Mouse (Mus musculus): Measurements from ENCODE around the gene Hint1. TPM values are rescaled to one million over a fixed set of nuclear protein-coding genes. Genes with fewer than 3 reads are reported as not detected.
A peak's percentile ranks its signal among the peaks of the same experiment; 100 is the strongest.

Hint1 gene
- polyA plus RNA-seq (2012; rRNA removed) = 322 and 336 TPM in 2 replicates

DNA sequence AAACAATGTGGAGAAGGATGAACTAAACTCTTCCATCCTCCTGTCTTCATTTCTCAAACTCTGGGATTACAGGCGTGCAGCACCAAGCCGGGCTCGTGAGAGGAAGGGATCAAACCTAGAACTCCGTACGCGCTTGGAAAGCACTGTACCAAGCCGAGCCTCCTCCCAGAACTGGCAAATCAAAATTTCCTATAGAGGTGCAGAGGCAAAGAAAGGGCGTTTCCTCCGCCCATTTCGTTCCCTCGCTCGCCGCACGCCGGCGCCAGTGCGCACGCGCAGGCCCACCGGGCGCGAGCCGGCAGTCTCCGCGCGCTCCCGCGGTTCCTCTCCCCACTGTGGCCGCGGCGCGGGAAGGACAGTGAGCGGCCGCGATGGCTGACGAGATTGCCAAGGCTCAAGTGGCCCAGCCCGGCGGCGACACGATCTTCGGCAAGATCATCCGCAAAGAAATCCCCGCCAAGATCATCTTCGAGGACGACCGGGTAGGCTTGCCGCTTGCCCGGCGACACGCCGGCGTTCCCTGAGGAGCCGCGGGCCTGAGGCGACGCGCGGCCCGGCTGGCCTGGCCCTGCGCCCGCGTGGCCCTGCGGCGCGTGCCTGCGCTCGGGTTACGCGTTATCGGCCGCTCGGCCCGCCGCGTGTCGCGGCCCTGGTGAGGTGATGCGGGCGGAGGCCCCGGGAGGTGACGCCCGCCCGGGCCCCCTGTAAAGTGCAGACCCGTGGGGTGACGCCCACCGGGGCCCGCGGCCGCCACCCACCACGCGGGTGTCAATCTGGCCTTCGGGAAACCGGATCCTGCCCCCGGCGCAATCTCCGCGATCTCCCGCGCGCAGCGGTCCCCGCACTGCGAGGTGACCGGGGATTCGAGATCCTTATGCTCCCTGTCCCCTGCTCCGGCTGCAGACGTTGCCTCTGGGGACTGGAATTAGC, at the start of gene Hint1:
Hint1 (plus strand) TSS at position 265 of the 930 bp plus-strand sequence.
- H3K4me3 ChIP-seq (ENCODE audit: control insufficient read depth, insufficient read depth, low read length) = peak within 1 kb of the TSS; percentile 74
- peaks cover 13% of the 10 kb centered on the region for H3K36me3 ChIP-seq (ENCODE audit: control insufficient read depth, insufficient read depth, low read length)
- H3K4me1 ChIP-seq (replicated peaks; ENCODE audit: control insufficient read depth, insufficient read depth, low read length) = peaks cover 6% of the 10 kb centered on the region
- H3K27me3 ChIP-seq (ENCODE audit: control insufficient read depth, insufficient read depth, low read length) = no peaks in the 10 kb centered on the region
- H3K27ac ChIP-seq (ENCODE audit: control insufficient read depth, insufficient read depth, low read length) = no peak within 1 kb of the TSS
- DNase-seq = peak; percentile 94
- TF ChIP-seq POLR2A (IDR thresholded peaks at IDR 0.05; ENCODE audit: control insufficient read depth, extremely low read depth, insufficient read depth, low read length, poor library complexity) (peak; percentile 79; the same call in 1 of the 2 replicates), CTCF (IDR thresholded peaks at IDR 0.05; ENCODE audit: borderline replicate concordance, control insufficient read depth, extremely low read depth, insufficient read depth, low read length, poor library complexity) (peak; percentile 54; the same call in 1 of the 2 replicates)
- under 1% methylated on average over 107 of the region's 107 CpGs for WGBS

- Histone ChIP-seq H3K4me3 (ENCODE audit: control insufficient read depth, insufficient read depth, low read length) (no peak overlapping the region), H3K27ac (ENCODE audit: control insufficient read depth, insufficient read depth, low read length) (no peak overlapping the region), H3K4me1 (replicated peaks; ENCODE audit: control insufficient read depth, insufficient read depth, low read length) (0 out of 2 replicates have a peak, but pooled peaks cover 3% of the 10 kb centered on the region), H3K36me3 (ENCODE audit: control insufficient read depth, insufficient read depth, low read length) (no peaks in the 10 kb centered on the region), H3K27me3 (ENCODE audit: control insufficient read depth, insufficient read depth, low read length) (no peaks in the 10 kb centered on the region)
- WGBS = 93% methylated on average over 4 of the region's 4 CpGs
- DNase-seq = no peak
- no peak for TF ChIP-seq CTCF (IDR thresholded peaks at IDR 0.05; ENCODE audit: borderline replicate concordance, control insufficient read depth, extremely low read depth, insufficient read depth, low read length, poor library complexity)
Measured at GRCm38 (mm10) chr11:54817449-54817848, 48.7 kb upstream of the Hint1 start.

- Histone ChIP-seq H3K27me3 (ENCODE audit: control insufficient read depth, insufficient read depth, low read length) (no peaks in the 10 kb centered on the region), H3K36me3 (ENCODE audit: control insufficient read depth, insufficient read depth, low read length) (no peaks in the 10 kb centered on the region), H3K27ac (ENCODE audit: control insufficient read depth, insufficient read depth, low read length) (no peak overlapping the region), H3K4me1 (replicated peaks; ENCODE audit: control insufficient read depth, insufficient read depth, low read length) (no peaks in the 10 kb centered on the region), H3K4me3 (ENCODE audit: control insufficient read depth, insufficient read depth, low read length) (no peak overlapping the region)
- TF ChIP-seq CTCF (IDR thresholded peaks at IDR 0.05; ENCODE audit: borderline replicate concordance, control insufficient read depth, extremely low read depth, insufficient read depth, low read length, poor library complexity) (no peak), POLR2A (IDR thresholded peaks at IDR 0.05; ENCODE audit: control insufficient read depth, extremely low read depth, insufficient read depth, low read length, poor library complexity) (no peak)
- 88% methylated on average over 7 of the region's 7 CpGs for WGBS
- DNase-seq = no peak
Measured at GRCm38 (mm10) chr11:54819489-54819888, 46.7 kb upstream of the Hint1 start.

- no peak overlapping the region for H3K4me3 ChIP-seq (ENCODE audit: control insufficient read depth, insufficient read depth, low read length)
- DNase-seq = no peak
- no peak overlapping the region for H3K27ac ChIP-seq (ENCODE audit: control insufficient read depth, insufficient read depth, low read length)
- 96% methylated on average over 4 of the region's 4 CpGs for WGBS
- H3K36me3 ChIP-seq (ENCODE audit: control insufficient read depth, insufficient read depth, low read length) = no peaks in the 10 kb centered on the region
- TF ChIP-seq POLR2A (IDR thresholded peaks at IDR 0.05; ENCODE audit: control insufficient read depth, extremely low read depth, insufficient read depth, low read length, poor library complexity) (no peak), CTCF (IDR thresholded peaks at IDR 0.05; ENCODE audit: borderline replicate concordance, control insufficient read depth, extremely low read depth, insufficient read depth, low read length, poor library complexity) (no peak)
- no peaks in the 10 kb centered on the region for H3K4me1 ChIP-seq (replicated peaks; ENCODE audit: control insufficient read depth, insufficient read depth, low read length)
- no peaks in the 10 kb centered on the region for H3K27me3 ChIP-seq (ENCODE audit: control insufficient read depth, insufficient read depth, low read length)
Measured at GRCm38 (mm10) chr11:54823467-54823866, 42.7 kb upstream of the Hint1 start.

- H3K4me3 ChIP-seq (ENCODE audit: control insufficient read depth, insufficient read depth, low read length) = no peak overlapping the region
- DNase-seq = no peak
- H3K4me1 ChIP-seq (replicated peaks; ENCODE audit: control insufficient read depth, insufficient read depth, low read length) = no peaks in the 10 kb centered on the region
- WGBS = 93% methylated on average over 4 of the region's 4 CpGs
- H3K27ac ChIP-seq (ENCODE audit: control insufficient read depth, insufficient read depth, low read length) = no peak overlapping the region
- no peak for TF ChIP-seq CTCF (IDR thresholded peaks at IDR 0.05; ENCODE audit: borderline replicate concordance, control insufficient read depth, extremely low read depth, insufficient read depth, low read length, poor library complexity)
- TF ChIP-seq POLR2A (IDR thresholded peaks at IDR 0.05; ENCODE audit: control insufficient read depth, extremely low read depth, insufficient read depth, low read length, poor library complexity) = no peak
- no peaks in the 10 kb centered on the region for H3K27me3 ChIP-seq (ENCODE audit: control insufficient read depth, insufficient read depth, low read length)
- no peaks in the 10 kb centered on the region for H3K36me3 ChIP-seq (ENCODE audit: control insufficient read depth, insufficient read depth, low read length)
Measured at GRCm38 (mm10) chr11:54825774-54826173, 40.4 kb upstream of the Hint1 start.

DNA sequence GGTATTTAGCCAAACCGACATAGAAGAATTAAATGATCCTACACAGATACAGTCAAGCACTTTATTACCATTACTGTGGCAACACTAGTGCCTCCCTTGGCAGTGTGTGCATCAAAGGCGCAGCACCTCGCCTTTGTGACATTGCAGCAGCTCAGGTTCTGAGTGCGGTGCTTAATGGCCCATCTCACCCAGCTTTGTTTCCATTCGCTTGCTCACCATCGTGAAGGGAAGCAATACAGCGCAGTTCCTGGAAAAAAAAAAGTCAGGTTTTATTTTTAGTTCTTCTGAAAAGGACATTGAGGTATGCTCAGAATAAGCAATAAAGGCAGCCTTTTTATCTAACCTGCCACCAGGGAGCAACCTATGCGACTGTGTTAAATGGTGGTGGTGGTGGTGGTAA, 39.4 kb upstream of the Hint1 start:
- H3K27ac ChIP-seq (ENCODE audit: control insufficient read depth, insufficient read depth, low read length) = no peak overlapping the region
- TF ChIP-seq POLR2A (IDR thresholded peaks at IDR 0.05; ENCODE audit: control insufficient read depth, extremely low read depth, insufficient read depth, low read length, poor library complexity) = no peak
- TF ChIP-seq CTCF (IDR thresholded peaks at IDR 0.05; ENCODE audit: borderline replicate concordance, control insufficient read depth, extremely low read depth, insufficient read depth, low read length, poor library complexity) = no peak
- no peak for DNase-seq
- H3K4me1 ChIP-seq (replicated peaks; ENCODE audit: control insufficient read depth, insufficient read depth, low read length) = no peaks in the 10 kb centered on the region
- no peak overlapping the region for H3K4me3 ChIP-seq (ENCODE audit: control insufficient read depth, insufficient read depth, low read length)
- no peaks in the 10 kb centered on the region for H3K36me3 ChIP-seq (ENCODE audit: control insufficient read depth, insufficient read depth, low read length)
- 84% methylated on average over 8 of the region's 8 CpGs for WGBS
- no peaks in the 10 kb centered on the region for H3K27me3 ChIP-seq (ENCODE audit: control insufficient read depth, insufficient read depth, low read length)
